Mouse (Mus musculus) liver, adult 2 months (tissue): ENCODE measurements around the gene Sned1. TPM values are rescaled to one million over a fixed set of nuclear protein-coding genes. Genes with fewer than 3 reads are reported as not detected.

Source experiments
- DNase-seq: peaks from one replicate; pipeline ENCODE4 v3.0.0-alpha.2; 2011; ENCODE audit warnings: low read depth, low spot score; ENCODE audit errors: extremely low read depth
- H3K27ac ChIP-seq: fragments of 200-500 bp; replicated peaks from 2 replicates; pipeline ENCODE4 v1.5.1; 2012; ENCODE audit warnings: low read depth, mild to moderate bottlenecking, control low read depth, inconsistent platforms, low read length; ENCODE audit not compliant: insufficient read depth
- H3K27me3 ChIP-seq: fragments of 200-500 bp; 2 replicates; pipeline ENCODE4 v1.6.1; 2012; ENCODE audit warnings: mild to moderate bottlenecking, moderate library complexity, low read length, inconsistent platforms; ENCODE audit not compliant: control insufficient read depth, insufficient read depth
- H3K36me3 ChIP-seq: fragments of 200-500 bp; 2 replicates; pipeline ENCODE4 v1.6.1; 2012; ENCODE audit warnings: low read length, inconsistent platforms; ENCODE audit not compliant: control insufficient read depth, insufficient read depth
- H3K4me1 ChIP-seq: fragments of 200-500 bp; 2 replicates; pipeline ENCODE4 v1.6.1; 2011; ENCODE audit warnings: low read length; ENCODE audit not compliant: control insufficient read depth, insufficient read depth
- H3K4me3 ChIP-seq: fragments of 200-500 bp; 2 replicates; pipeline ENCODE4 v1.5.1; 2011; ENCODE audit warnings: low read depth, mild to moderate bottlenecking, control low read depth, low read length, moderate library complexity; ENCODE audit not compliant: insufficient read depth
- H3K79me2 ChIP-seq: fragments of 200-500 bp; 2 replicates; pipeline ENCODE4 v1.6.1; 2012; ENCODE audit warnings: inconsistent platforms, mild to moderate bottlenecking, low read length, moderate library complexity; ENCODE audit not compliant: control insufficient read depth, insufficient read depth
- H3K9ac ChIP-seq: fragments of 200-500 bp; 2 replicates; pipeline ENCODE4 v1.6.1; 2012; ENCODE audit warnings: low read depth, mild to moderate bottlenecking, control low read depth, inconsistent platforms, low read length
- CTCF ChIP-seq: fragments of 200-500 bp; IDR thresholded peaks from 2 replicates; pipeline ENCODE4 v1.5.1; 2011; ENCODE audit warnings: low read depth, low read length, control low read depth
- POLR2A ChIP-seq: fragments of 200-500 bp; IDR thresholded peaks from 2 replicates; pipeline ENCODE4 v1.6.1; 2011; ENCODE audit warnings: low read length, control low read depth; ENCODE audit not compliant: insufficient read depth; ENCODE audit errors: extremely low read depth
- WGBS: fragments of 180-500 bp; shearing (Covaris S2); methylation state at CpG from one replicate; pipeline ENCODE4 v1.1.7; 2018; 5-methylcytosine and 5-hydroxymethylcytosine counted together
- polyA plus RNA-seq: library from polyadenylated mRNA; depleted of rRNA; stranded (reverse); fragments of >200 nt; gene quantifications from 2 replicates; pipeline ENCODE4 v1.2.3, GENCODE M21; 2012
- total RNA-seq: library from RNA; depleted of rRNA; stranded (reverse); fragments of >200 nt; gene quantifications from 2 replicates; pipeline ENCODE4 v1.2.3, GENCODE M21; 2014

Gene Sned1
- total and polyA plus RNA-seq, 2 experiments, result 5.3 to 8.4 TPM

DNA sequence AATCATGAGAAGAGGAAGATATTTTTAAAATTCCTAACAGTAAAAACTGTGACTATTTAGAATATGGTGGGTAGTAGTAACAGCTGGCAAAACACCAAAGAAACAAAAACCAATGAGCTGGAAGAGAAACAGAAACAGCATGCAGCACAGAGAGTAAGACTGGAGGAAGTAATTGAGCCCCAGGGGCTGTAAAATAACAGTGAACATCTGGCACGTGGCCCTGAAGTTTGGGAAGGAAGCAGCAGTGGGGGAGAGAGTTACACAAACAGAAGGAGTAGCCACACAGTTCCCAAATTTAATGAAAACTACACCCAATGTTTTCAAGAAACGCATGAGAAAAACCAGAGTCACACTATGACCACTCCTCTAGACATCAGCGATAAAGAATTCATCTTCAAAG, 31.6 kb downstream of the Sned1 start:
- no peak overlapping the region for H3K4me3 ChIP-seq
- no peak for DNase-seq
- no peak overlapping the region for H3K9ac ChIP-seq
- no peak overlapping the region for H3K27ac ChIP-seq
- no peak for TF ChIP-seq POLR2A
- H3K4me1 ChIP-seq, result no peaks in the 10 kb centered on the region
- no peaks in the 10 kb centered on the region for H3K27me3 ChIP-seq
- no peaks in the 10 kb centered on the region for H3K79me2 ChIP-seq
- 74% methylated on average over 3 of the region's 3 CpGs for WGBS
- H3K36me3 ChIP-seq, result peaks cover 5% of the 10 kb centered on the region; the same call in 1 of the 2 replicates

GRCm38 (mm10) chr1:93268246-93268645, 32.6 kb downstream of the Sned1 start:
- TF ChIP-seq CTCF (no peak), POLR2A (no peak)
- peaks cover 5% of the 10 kb centered on the region; the same call in 1 of the 2 replicates for H3K36me3 ChIP-seq
- H3K79me2 ChIP-seq, result no peaks in the 10 kb centered on the region
- H3K9ac ChIP-seq, result no peak overlapping the region
- H3K4me1 ChIP-seq, result no peaks in the 10 kb centered on the region
- WGBS, result 90% methylated on average over 2 of the region's 2 CpGs
- H3K27me3 ChIP-seq, result no peaks in the 10 kb centered on the region
- DNase-seq, result no peak
- no peak overlapping the region for H3K4me3 ChIP-seq
- no peak overlapping the region for H3K27ac ChIP-seq

DNA sequence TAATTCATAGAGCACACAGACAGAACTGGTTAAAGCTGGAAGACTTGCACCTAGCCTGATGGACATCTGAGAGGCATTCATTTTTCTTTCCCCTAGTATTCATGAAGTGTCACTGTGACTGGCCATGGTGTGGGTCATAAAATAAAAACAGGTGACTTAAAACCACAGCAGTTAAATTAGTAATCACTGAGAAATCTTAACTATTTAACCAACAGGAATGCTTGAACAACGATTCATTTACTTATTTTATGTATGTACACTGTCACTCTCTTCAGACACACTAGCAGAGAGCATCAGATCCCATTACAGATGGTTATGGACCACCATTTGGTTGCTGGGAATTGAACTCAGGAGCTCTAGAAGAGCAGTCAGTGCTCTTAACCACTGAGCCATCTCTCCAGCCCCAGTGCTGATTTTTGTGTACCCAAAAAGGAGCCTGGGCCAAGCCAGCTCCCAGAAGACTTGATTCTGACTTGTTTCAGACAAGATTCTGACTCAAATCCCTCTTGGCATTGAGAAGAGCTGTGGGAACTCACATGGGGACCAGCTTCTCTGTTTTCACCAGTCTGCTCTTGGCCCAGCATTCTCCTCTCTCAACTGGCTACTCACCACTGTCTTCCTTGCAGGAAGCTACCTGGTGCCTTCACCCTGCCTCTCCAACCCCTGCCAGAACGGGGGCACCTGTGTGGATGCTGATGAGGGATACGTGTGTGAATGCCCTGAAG, 35.0 kb downstream of the Sned1 start:
- 69% methylated on average over 3 of the region's 3 CpGs for WGBS
- TF ChIP-seq CTCF, result no peak
- TF ChIP-seq POLR2A, result no peak
- Histone ChIP-seq H3K27ac (no peak overlapping the region), H3K9ac (no peak overlapping the region), H3K36me3 (peaks cover 1% of the 10 kb centered on the region; the same call in 1 of the 2 replicates), H3K4me3 (no peak overlapping the region), H3K4me1 (no peaks in the 10 kb centered on the region), H3K27me3 (no peaks in the 10 kb centered on the region), H3K79me2 (no peaks in the 10 kb centered on the region)
- DNase-seq, result no peak

DNA sequence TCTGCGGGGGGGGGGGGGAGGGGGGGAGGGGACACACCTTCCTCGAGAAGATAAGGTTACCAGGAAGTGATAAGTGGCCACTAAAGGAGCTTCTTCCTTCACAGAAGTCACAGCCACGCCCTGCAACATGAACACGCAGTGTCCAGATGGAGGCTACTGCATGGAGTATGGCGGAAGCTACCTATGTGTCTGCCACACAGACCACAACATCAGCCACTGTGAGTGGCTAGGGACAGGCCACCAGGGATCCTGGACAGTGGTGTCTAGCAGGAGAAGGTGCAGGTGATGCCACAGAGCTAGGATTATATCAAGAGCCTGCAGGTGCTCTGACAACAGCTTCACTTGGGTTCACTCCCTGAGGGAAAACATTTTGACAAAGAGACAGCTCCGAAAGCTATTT, 36.1 kb downstream of the Sned1 start:
- Histone ChIP-seq H3K36me3 (no peaks in the 10 kb centered on the region; the same call in 1 of the 2 replicates), H3K9ac (no peak overlapping the region), H3K79me2 (no peaks in the 10 kb centered on the region), H3K4me1 (no peaks in the 10 kb centered on the region), H3K4me3 (no peak overlapping the region), H3K27me3 (no peaks in the 10 kb centered on the region), H3K27ac (no peak overlapping the region)
- WGBS, result 80% methylated on average over 5 of the region's 6 CpGs
- TF ChIP-seq CTCF, result no peak
- no peak for TF ChIP-seq POLR2A
- DNase-seq, result no peak

DNA sequence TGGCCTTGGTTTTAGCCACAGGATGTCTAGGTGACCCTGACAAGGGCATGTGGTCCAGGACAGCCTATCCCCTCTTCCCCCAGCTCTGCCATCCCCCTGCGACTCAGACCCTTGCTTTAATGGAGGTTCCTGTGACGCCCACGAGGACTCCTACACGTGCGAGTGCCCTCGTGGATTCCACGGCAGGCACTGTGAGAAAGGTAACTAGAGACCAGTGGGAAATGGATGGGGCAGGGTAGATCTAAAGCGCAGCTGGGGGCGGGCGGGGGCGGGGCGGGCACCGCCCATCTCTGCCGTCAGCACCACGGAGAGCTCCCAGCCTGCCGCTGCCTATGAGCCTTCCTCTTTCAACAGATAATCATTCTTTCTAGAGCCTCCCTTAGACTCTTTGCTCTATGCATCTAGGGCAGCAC, 36.8 kb downstream of the Sned1 start:
- no peak overlapping the region for H3K9ac ChIP-seq
- TF ChIP-seq POLR2A, result no peak
- no peak for TF ChIP-seq CTCF
- no peaks in the 10 kb centered on the region for H3K4me1 ChIP-seq
- no peaks in the 10 kb centered on the region for H3K27me3 ChIP-seq
- H3K27ac ChIP-seq, result no peak overlapping the region
- H3K4me3 ChIP-seq, result no peak overlapping the region
- no peaks in the 10 kb centered on the region; the same call in 1 of the 2 replicates for H3K36me3 ChIP-seq
- no peaks in the 10 kb centered on the region for H3K79me2 ChIP-seq
- 26% methylated on average over 16 of the region's 16 CpGs for WGBS
- DNase-seq, result no peak

DNA sequence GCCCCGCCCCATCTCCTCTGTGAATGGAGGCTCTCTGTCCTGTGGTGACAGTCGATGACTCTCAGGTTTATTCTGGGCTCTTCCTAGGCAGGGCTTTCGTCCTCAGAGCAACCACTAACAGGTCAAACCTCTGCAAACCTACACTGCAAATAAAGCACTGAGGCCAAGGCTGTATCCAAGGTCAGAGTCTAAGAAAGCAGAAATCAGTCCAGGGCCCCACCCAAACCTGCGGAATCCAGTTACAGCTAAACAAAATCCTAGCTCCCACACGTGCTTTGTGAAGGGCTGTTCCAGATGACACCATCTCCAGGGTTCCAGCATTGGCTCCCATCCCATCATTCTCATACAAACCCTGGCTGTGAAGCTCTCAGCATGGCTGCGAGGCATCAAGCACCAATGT, 39.9 kb downstream of the Sned1 start:
- WGBS, result 72% methylated on average over 6 of the region's 6 CpGs
- TF ChIP-seq POLR2A, result no peak
- no peak for TF ChIP-seq CTCF
- DNase-seq, result no peak

More for the DNA sequence above, 39.9 kb downstream of the Sned1 start:
- Histone ChIP-seq H3K27ac (no peak overlapping the region), H3K79me2 (no peaks in the 10 kb centered on the region), H3K4me1 (no peaks in the 10 kb centered on the region), H3K4me3 (no peak overlapping the region), H3K36me3 (no peaks in the 10 kb centered on the region), H3K27me3 (no peaks in the 10 kb centered on the region), H3K9ac (no peak overlapping the region)
